Mouse (Mus musculus) neutrophil, adult 83 days (primary cell): ENCODE results near the gene Lif. TPM values are rescaled to one million over a fixed set of nuclear protein-coding genes. Genes with fewer than 3 reads are reported as not detected.

ENCODE experiments used
- total RNA-seq, 2 experiments: library from RNA; stranded (reverse); gene quantifications; one replicate each; pipeline ENCODE4 v1.2.4; 2023

Gene Lif
- total RNA-seq: 1 to 10 TPM; 1.9 to 3.0 TPM

GRCm38 (mm10) chr11:4256846-4257607, at the start of gene Lif:
TSS of gene Lif (plus strand) at chr11:4257557.

GRCm38 (mm10) chr11:4217914-4218629, 39.3 kb upstream of the Lif start, which contains the start of gene Castor1:
TSS of gene Castor1 (plus strand) at chr11:4218225.

GRCm38 (mm10) chr11:4235665-4236545, 21.5 kb upstream of the Lif start, which contains the start of gene Osm:
TSS of gene Osm (plus strand) at chr11:4236420.

Other genes starting within 250 kb of the Lif start
- gene Sec14l4, start 226.1 kb upstream of the Lif start, total RNA-seq: not detected
- not detected for gene Sec14l3, start 192.7 kb upstream of the Lif start, total RNA-seq
- gene Mtfp1, start 162.1 kb upstream of the Lif start, total RNA-seq: 1 to 10 TPM; 3.1 to 3.2 TPM
- gene Sec14l2, start 134.1 kb upstream of the Lif start, total RNA-seq: 10 to 100 TPM in 1 of 2 experiments, 1 to 10 TPM in 1; 6.1 to 12.8 TPM
- gene Rnf215, start 122.4 kb upstream of the Lif start, total RNA-seq: 10 to 100 TPM in 1 of 2 experiments, 1 to 10 TPM in 1; 9.8 to 12.9 TPM
- 1 to 10 TPM; 2.3 to 3.0 TPM for gene Ccdc157, start 97.3 kb upstream of the Lif start, total RNA-seq
- 10 to 100 TPM; 35.8 to 44.4 TPM for gene Sf3a1, start 97.2 kb upstream of the Lif start, total RNA-seq
- 10 to 100 TPM; 12.7 to 15.3 TPM for gene Tbc1d10a, start 70.8 kb upstream of the Lif start, total RNA-seq
- 1 to 10 TPM; 4.4 to 5.2 TPM for gene Castor1, start 39.3 kb upstream of the Lif start, total RNA-seq
- 100 to 1,000 TPM; 281 to 323 TPM for gene Osm, start 21.1 kb upstream of the Lif start, total RNA-seq
- 1 to 10 TPM; 4.7 to 5.9 TPM for gene Hormad2, start 183.5 kb downstream of the Lif start, total RNA-seq